Mouse (Mus musculus) brown adipose tissue, adult 24 weeks (tissue): ENCODE measurements around the gene Tvp23b. TPM values are rescaled to one million over a fixed set of nuclear protein-coding genes. Genes with fewer than 3 reads are reported as not detected.

Source experiments
- H3K27ac ChIP-seq: fragments of 200-500 bp; replicated peaks from 2 replicates; pipeline ENCODE4 v1.5.1; 2012; ENCODE audit warnings: low read depth, mild to moderate bottlenecking, low read length
- H3K4me1 ChIP-seq: fragments of 200-500 bp; 2 replicates; pipeline ENCODE4 v1.6.1; 2012; ENCODE audit warnings: low read length, mixed read lengths; ENCODE audit not compliant: control insufficient read depth, insufficient read depth, insufficient read length
- H3K4me3 ChIP-seq: fragments of 200-500 bp; 2 replicates; pipeline ENCODE4 v1.5.1; 2012; ENCODE audit warnings: low read depth, mild to moderate bottlenecking, low read length, moderate library complexity; ENCODE audit not compliant: insufficient read depth
- polyA plus RNA-seq: library from polyadenylated mRNA; stranded (reverse); fragments of >200 nt; gene quantifications from 2 replicates; pipeline ENCODE4 v1.2.4, GENCODE M21; 2012; ENCODE audit not compliant: missing spikeins, insufficient read depth, insufficient read length

Gene Tvp23b
- 16.4 and 28.5 TPM in 2 replicates for polyA plus RNA-seq

DNA sequence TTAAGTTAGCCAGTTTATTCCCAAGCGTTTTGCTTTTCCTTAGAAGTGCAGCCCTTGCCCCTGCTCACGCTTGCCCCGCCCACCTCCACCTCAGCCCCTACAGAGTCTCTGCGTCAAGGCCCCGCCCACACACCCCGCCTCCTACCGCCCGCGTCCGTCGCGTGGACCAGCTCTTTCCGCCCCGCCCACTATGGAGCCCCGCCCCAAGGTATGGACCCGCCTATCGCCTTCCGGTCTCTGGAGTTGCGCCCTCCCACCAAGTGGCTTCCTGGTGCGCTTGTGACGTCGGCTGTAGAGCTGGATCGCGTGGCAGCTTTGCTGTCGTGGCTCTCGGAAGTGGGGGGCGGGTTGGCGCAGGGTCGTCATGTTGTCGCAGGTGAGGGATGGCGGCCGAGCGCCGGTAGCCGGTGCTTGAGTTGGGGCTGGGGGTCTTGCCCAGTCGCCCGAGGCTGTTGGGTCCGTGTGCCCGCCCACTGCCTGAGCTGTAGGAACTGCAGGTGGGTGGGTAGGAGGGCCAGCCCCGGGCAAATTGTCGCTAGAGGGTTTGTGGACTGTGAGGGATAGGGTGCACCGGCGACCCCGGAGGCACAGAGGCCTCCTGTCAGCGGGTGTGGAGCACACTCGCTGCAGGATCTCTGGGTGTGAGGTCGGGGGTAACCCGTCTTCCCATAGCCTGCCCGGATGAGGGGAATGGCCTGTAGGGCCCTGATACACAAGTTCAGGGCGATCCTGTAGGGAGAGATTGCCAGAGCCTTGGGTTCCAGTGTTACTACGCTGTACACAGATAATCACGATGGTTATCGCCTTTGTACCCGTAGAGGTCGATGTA lies at the start of gene Tvp23b:
Gene Tvp23b (plus strand): TSS at position 236 of the 829 bp plus-strand sequence.
- H3K4me3 ChIP-seq = peak within 1 kb of the TSS; percentile 90
- H3K4me1 ChIP-seq = no peaks in the 10 kb centered on the region
- peak within 1 kb of the TSS; percentile 77 for H3K27ac ChIP-seq

DNA sequence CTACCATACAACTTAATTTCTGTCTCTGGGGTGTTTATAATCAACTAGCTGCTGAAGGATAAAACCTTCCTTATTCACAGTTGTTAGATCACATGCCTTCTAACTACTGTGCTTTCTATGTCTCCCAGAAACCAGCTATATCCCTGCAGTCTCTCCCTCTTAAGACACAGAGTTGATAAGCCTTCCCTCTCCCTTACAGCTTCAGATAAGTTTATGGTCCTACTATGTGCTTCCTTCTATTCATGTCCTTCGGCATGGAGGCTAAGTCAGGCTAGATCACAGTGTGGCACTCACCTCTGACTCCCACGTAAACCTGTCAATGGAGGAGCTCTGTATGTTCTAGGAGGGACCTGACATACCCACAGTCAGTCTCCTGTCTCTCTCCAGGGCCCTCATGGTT lies 48.9 kb upstream of the Tvp23b start:
- no peak overlapping the region for H3K4me3 ChIP-seq
- H3K4me1 ChIP-seq = peaks cover 5% of the 10 kb centered on the region; the same call in 1 of the 2 replicates
- no peak overlapping the region for H3K27ac ChIP-seq

DNA sequence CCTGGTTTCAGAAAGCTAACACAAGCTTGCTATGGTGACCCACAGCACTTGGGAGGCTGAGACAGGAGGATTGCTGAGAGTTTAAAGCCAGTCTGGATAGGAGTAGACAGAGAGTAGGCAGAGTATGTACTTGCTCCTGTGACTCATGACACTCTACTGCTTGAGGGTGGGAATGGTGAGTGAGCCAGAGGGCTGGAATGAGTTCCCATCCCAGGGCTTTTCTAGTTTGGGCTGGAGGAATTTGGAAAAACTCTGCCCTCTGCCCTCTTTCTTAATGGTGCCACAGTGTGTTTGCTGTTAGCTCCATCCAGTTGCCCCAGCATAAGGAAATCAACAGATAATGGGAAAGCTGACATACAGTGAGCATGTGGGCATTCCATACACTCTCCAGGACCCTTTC lies 47.3 kb upstream of the Tvp23b start:
- no peak overlapping the region for H3K27ac ChIP-seq
- H3K4me1 ChIP-seq = no peaks in the 10 kb centered on the region
- no peak overlapping the region for H3K4me3 ChIP-seq

DNA sequence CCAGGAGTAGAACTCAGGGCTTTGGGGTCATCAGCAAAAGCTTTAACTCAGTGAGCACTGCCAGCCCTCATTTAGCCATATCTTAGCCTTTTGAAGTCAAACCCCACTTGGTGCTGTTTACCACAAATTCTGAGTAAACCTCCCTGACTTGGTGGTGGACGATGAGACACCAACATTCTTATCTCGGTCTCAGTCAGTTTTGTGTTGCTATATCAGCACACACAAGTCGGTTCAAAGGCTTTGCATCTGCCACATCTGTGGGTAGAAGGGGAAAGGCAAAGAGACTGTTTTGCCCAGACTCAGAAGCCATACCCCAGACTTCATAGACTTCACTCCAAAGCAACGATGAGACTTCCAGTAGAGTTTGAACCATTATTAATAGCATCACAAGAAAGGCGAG lies 34.7 kb upstream of the Tvp23b start:
- Histone ChIP-seq H3K27ac (no peak overlapping the region), H3K4me1 (no peaks in the 10 kb centered on the region), H3K4me3 (no peak overlapping the region)

DNA sequence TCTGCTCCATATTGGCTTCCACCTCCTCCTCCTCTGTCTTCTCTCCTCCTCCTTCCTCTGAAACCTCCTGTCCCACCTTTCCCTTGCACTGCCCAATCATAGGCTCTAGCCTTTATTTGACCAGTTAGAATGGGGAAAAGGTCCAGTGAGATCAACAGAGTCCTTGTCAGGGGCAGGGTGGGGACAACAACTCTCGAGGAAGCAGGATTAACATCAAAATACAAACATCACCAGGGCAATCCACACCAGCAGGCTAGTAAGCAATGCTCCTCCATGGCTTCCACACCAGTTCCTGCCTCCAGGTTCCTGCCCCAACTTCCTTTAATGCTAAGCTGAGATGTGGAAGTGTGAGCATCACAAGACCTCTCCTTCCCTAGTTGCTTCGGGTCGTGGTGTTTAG lies 33.5 kb upstream of the Tvp23b start:
- Histone ChIP-seq H3K4me3 (no peak overlapping the region), H3K4me1 (no peaks in the 10 kb centered on the region), H3K27ac (no peak overlapping the region)

DNA sequence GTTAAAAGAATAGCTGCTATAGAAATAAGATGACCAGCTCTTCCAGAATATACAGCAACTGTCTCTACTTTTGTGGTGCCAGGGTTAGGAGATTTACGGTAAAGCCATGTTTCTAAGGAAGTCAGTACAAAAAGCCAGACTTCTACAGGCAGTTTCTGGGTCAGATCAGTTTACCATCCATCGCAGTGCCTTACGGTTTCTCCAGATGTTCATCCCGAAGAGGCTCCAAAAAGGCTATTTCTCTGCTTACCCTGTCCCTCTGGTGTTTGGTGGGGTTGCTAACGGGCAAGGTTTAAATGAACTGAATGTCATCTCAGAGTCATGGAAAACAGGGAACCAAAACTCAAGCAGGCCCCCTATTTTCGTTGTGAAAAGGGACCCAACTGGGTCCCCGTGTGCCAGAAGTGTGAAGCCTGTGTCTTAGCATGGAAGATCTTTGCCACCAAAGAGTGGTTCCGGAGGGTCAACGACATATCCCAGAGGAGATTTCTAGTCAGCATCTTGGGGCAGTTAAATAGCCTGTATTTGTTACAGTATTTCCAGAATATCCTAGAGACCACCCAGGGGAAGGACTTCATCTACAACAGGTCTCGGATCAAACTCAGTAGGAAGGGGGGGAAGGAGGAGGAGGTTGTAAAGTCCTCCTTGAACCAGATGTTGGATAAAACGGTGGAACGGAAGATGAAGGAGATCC lies 32.1 kb upstream of the Tvp23b start, which contains the start of gene Fbxw10:
Gene Fbxw10 (plus strand): TSS at position 109 of the 694 bp plus-strand sequence.
- H3K4me1 ChIP-seq = no peaks in the 10 kb centered on the region
- peak within 1 kb of the TSS; percentile 45 for H3K4me3 ChIP-seq
- no peak within 1 kb of the TSS; the same call in 1 of the 2 replicates for H3K27ac ChIP-seq

DNA sequence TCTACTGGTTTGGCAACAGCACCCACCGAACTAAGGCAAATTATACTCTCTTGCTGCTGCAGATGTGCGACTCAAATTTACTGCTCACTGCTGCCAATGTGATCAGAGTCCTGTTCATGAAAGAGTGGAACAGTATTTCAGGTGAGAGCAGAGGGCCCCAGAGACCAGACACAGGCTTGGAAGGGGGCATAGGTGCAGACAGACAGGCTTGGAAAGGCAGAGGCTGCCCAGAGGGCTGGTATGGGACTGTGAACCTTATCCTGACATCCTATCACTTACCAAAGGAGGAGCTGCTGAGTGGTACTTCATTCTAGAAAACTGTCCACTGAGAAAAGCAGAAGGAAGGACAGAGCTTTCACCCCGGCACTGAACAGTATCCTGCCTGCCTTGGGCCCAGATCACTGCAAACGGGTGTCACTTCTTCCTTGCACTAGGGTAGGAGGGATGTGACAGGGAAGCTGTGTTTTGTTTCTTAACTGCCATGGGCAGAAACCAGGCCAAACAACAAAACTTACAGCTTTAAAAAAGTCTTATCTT lies 31.5 kb upstream of the Tvp23b start:
- Histone ChIP-seq H3K4me1 (no peaks in the 10 kb centered on the region), H3K27ac (no peak overlapping the region), H3K4me3 (no peak overlapping the region)

DNA sequence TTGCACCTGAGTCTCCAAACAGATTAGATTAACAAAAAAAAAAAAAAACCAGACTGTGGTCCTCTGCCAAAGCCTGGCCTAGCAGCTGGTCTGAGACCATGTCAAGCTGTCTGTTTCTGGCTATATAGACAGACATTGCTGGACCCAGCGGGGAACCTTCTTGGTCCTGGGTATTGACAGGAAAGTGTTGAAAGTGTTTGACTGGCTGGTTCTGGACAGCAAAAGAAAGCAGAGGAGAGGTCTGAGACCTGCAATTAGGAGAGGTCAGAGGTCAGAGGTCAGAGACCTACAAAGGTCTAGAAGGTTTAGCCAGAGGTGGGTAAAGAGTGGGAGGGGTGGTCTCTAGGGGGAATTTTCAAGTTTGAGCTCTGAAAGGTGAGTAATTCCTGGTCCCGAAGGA lies 31.0 kb upstream of the Tvp23b start:
- no peak overlapping the region for H3K27ac ChIP-seq
- no peaks in the 10 kb centered on the region for H3K4me1 ChIP-seq
- H3K4me3 ChIP-seq = no peak overlapping the region

DNA sequence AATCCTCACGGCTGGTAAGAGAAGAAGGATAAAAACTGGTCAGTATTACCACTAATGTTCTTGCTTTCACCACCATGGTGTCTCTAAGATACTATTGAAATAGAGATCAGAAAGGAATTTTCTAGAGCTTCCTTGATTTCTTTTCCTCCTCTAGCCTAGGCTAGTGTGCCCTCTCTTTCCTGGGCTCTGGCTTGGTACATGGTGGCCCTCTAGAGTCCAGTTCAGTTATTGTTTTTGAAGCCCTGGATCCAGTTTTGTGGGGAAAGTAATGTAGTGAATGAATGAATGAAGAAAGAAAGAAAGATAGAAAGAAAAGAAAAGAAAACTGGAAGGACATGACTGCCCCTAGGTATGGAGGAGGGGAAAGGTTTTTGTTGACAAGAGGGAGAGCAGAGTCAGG lies 28.1 kb upstream of the Tvp23b start:
- Histone ChIP-seq H3K27ac (no peak overlapping the region), H3K4me3 (no peak overlapping the region), H3K4me1 (no peaks in the 10 kb centered on the region)

DNA sequence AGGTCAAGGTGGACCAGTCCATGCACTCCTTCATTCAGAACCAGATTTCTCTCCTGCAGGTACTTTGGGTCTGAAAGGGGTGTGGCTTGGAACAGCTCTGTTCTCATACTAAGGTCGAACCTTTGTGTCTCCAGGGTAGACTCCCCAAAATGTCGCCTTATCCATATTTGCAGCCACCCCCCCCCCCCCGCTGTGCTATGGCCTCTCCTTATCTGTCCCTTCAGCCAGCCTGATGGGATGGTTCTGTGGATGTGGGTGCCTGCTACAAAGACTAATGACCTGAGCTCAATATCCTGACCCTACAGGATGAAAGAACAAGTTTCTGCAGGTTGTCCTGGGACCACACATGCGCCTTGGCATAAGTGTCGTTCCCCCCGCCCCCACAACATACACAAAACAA lies 25.9 kb upstream of the Tvp23b start:
- Histone ChIP-seq H3K4me1 (no peaks in the 10 kb centered on the region), H3K27ac (no peak overlapping the region), H3K4me3 (no peak overlapping the region)

DNA sequence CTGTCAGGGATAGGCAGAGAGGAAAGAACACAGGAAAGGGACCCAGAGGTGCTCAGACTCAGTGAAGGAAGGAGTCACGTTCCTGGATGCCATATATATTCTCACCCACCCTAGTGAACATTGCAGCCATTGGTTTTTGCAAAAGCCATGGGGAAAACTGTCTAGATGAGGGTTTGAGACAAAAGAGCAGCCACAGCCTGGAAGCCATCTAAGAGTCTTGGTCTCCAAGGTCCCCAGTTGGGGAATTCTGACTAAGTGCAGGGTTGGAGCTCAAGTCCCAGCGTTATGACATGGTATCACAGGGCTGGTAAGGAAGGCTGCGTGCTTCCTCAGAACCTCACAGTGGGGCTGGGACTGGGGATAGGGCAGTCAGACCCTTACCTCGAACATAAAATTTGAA lies 13.7 kb upstream of the Tvp23b start:
- Histone ChIP-seq H3K27ac (no peak overlapping the region), H3K4me1 (no peaks in the 10 kb centered on the region), H3K4me3 (no peak overlapping the region)

DNA sequence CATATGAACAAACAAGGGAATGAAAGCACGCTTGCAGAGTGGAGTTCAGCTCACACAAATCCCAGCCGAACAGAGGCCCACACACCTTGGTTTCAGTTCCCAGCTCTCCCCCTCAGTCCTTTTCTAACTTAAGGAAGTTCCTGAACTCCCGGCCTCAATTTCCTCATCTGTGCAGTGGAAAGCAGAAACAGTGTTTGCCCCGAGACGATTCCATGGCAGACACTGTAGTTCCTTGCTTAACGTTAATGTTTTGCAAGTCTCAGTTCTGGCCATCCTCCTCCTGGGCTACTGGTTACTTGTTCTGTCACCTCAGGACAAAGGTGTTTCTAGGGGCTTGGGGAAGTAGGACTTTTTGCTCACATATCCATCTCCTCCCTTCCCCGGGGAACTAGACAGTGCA lies 12.6 kb upstream of the Tvp23b start:
- Histone ChIP-seq H3K4me3 (no peak overlapping the region), H3K27ac (no peak overlapping the region), H3K4me1 (no peaks in the 10 kb centered on the region)

DNA sequence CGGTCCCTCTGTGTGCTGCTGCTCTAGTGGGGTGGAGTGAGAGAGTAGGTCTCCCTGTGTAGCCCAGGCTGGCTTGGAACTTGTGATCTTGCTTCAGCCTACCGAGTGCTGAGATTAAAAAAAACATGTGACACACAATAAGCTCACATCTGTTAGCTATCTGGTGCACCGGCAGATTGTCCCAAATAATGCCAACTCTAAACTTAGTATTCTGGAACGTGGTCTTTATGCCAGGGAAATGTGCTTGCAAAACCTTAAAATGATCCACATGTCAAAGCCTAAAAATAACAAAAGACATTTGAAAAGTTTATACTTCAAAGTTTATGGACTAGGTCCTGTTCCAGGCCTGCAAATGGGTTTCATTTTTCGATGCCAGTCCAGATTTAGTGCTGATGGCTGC lies 10.1 kb upstream of the Tvp23b start:
- H3K4me3 ChIP-seq = no peak overlapping the region
- no peak overlapping the region for H3K27ac ChIP-seq
- peaks cover 2% of the 10 kb centered on the region; the same call in 1 of the 2 replicates for H3K4me1 ChIP-seq

DNA sequence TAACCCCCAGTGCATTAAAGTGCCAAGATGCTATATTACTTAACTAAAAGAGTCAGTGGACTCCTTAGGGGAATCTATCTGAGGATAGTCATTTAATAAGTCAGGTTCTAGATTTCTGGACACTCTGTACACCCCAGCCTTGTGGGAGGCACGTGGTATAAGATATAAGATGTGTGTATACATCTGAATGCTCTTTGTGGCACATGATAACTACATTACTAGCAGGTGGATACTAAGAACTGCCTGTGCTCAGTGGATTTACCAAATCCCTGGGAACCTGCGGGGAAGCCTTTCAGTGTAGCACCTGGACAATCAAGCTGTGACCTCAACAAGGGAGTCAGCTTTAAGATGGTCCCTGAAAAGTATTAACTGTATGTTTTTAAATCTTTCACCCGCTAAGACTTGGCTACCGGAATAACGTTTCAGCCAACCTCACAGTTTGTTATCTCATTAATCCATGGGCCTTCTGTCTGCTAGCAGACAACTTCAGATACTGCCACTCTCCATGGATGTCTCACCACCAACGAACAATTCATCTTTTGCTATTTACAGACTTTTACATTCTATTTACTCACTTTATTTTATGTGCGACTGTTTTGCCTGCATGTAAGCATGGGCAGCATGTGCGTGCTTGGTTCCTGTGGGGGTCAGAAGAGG lies 9.4 kb upstream of the Tvp23b start:
- H3K4me3 ChIP-seq = no peak overlapping the region
- no peak overlapping the region for H3K27ac ChIP-seq
- H3K4me1 ChIP-seq = peaks cover 2% of the 10 kb centered on the region; the same call in 1 of the 2 replicates

DNA sequence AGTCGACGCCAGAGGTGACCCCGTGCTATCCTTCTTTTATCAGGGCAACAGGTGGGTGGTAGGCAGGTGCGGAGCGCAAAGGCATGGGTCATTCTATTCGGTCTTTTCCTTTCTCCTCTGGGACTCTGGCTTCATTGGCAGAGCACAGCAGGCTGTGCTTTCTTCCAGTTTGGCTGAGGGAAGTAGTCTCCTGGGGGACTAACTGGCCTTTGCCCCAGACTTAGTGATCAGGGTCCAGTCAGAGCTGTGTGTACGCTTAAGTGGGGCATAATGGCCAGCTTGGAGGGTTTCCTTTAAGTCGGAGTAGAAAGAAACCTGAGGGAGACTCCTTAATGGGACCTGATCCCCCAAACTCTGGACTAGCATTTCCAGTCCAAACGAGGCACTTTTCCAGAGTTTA lies 5.8 kb upstream of the Tvp23b start:
- Histone ChIP-seq H3K27ac (peak overlapping the region; percentile 75), H3K4me3 (no peak overlapping the region), H3K4me1 (peaks cover 2% of the 10 kb centered on the region; the same call in 1 of the 2 replicates)
